Mouse (Mus musculus) liver, postnatal 0 days (tissue): Measurements from ENCODE around the gene Strap.

Experiments used
- CTCF ChIP-seq: sonication (generic); IDR thresholded peaks from 2 replicates; pipeline ENCODE4 v1.5.1; 2016; ENCODE audit warnings: antibody characterized with exemption, low read depth
- EP300 ChIP-seq: IDR thresholded peaks from 2 replicates; pipeline ENCODE4 v1.6.1; 2016; ENCODE audit warnings: antibody characterized with exemption, low read depth, mild to moderate bottlenecking

GRCm38 (mm10) chr6:137723898-137724297 lies 11.0 kb upstream of the Strap start:
- no peak for TF ChIP-seq EP300
- peak; percentile 80 for TF ChIP-seq CTCF
